Mouse (Mus musculus) c-Kit-negative CD71-positive TER-119-positive erythroid progenitor cells, embryonic 14.5 days (primary cell): ENCODE results near the gene Emc10.

Experiments
- DNase-seq: peaks from one replicate; pipeline ENCODE4 v3.0.0-alpha.2; 2013; ENCODE audit warnings: low read depth, low spot score

The Emc10 gene

GRCm38 (mm10) chr7:44463556-44464225 lies 32.6 kb downstream of the Emc10 start:
- no peak for DNase-seq

GRCm38 (mm10) chr7:44463056-44463425 lies 33.3 kb downstream of the Emc10 start:
- no peak for DNase-seq

DNA sequence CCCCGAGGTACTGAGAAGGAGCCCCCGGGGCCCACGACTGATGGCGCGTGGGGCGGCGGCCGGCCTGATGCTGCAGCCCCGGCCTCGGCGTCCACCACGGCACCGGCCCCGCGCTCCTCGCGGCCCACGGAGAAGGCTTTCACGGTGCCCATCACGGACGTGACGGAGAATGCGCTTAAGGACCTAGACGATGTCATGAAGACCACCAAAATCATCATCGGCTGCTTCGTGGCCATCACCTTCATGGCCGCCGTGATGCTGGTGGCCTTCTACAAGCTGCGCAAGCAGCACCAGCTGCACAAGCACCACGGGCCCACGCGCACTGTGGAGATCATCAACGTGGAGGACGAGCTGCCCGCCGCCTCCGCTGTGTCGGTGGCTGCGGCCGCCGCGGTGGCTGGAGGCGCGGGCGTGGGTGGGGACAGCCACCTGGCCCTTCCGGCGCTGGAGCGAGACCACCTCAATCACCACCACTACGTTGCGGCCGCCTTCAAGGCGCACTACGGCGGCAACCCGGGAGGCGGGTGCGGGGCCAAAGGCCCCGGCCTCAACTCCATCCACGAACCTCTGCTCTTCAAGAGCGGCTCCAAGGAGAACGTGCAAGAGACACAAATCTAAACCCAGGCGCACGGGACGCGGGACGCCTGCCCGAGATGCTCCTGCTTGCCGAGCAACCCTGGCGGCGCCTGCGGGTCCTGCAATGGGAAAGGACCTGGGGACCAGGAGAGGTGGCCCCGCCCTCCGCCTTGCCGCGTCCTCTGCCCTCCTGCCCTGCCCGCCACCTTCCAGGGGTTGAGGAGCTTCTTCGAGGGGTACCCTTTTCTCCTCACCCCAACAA lies 33.9 kb downstream of the Emc10 start:
- no peak for DNase-seq

GRCm38 (mm10) chr7:44461503-44462217 lies 34.7 kb downstream of the Emc10 start:
- no peak for DNase-seq

DNA sequence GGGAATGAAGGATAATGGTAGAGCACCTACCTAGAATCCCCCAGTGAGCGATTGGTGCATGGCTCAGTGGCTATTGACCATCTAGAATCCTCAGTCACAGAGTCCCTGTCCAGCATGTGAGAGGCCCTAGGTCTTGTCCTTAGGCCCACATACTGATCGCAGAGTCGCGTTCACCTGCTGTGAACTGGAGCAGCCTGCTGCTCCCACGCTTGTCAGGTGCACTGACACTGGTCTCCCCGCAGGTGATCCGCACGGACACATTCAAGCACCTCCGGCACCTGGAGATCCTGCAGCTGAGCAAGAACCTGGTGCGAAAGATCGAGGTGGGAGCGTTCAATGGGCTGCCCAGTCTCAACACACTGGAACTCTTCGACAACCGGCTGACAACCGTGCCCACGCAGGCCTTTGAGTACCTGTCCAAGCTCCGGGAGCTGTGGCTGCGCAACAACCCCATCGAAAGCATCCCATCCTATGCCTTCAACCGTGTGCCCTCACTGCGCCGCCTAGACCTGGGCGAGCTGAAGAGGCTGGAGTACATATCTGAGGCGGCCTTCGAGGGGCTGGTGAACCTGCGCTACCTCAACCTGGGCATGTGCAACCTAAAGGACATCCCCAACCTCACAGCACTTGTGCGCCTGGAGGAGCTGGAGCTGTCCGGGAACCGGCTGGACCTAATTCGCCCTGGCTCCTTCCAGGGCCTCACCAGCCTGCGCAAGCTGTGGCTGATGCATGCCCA lies 35.4 kb downstream of the Emc10 start:
- DNase-seq: no peak

DNA sequence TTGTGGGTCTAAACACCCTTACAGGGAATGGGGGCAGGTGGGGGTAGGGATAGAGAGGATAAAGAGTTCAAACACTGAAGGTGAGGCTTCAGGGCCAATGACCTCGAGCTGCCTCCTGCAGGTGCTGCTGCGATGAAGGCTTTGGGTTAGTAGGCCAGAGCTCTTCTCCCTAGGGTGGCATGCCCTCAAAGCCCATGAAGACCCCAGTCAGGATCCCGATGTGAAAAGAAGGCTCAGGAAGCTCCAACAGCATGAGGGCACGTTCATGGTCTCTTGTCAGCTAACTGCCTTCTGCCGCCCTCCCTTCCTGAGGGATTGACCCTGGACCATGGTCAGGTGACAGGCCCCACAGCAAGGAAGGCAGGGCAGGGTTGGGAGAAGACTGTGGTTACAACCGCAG lies 36.3 kb downstream of the Emc10 start:
- DNase-seq: no peak

DNA sequence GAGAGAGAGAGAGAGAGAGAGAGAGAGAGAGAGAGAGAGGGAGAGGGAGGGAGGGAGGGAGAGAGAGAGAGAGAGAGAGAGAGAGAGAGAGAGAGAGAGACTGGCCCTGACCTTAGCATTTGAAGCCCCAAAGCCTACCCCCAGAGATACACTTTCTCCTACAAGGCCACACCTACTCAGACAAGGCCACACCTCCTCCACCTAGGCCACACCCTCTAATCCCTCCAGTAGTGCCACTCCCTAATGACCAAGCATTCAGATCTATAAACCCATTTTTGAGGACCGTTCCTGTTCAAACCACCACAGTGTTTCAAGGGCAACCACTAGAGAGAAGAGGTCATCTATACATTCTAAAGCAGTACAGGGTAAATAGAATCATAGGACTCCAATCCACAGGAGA lies 40.0 kb downstream of the Emc10 start:
- no peak for DNase-seq

DNA sequence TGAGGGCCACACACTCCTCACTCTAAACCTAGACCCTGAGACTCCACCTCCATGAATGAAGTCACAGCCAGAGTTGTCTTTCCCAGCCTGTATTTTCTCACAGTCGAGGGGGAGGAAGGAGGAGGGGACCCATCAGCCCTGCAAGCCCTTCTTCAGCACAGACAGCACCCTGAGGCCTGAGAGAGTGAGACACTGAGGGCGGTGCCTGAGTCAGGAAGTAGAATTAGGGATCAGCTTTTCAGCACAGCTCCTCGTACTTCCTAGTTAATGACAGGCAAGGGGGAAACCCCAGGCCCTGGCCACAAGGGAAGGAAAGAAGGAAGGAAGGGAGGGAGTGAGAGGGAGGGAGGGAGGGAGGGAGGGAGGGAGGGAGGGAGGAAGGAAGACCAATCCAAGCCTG lies 43.1 kb downstream of the Emc10 start:
- DNase-seq: no peak

- DNase-seq: no peak
These were observed 50.1 kb downstream of the Emc10 start for GRCm38 (mm10) chr7:44446070-44446855.

- no peak for DNase-seq
These were observed 50.8 kb downstream of the Emc10 start for GRCm38 (mm10) chr7:44445528-44445923.

GRCm38 (mm10) chr7:44444886-44445527 lies 51.3 kb downstream of the Emc10 start:
- no peak for DNase-seq

- no peak for DNase-seq
These were observed 52.8 kb downstream of the Emc10 start for GRCm38 (mm10) chr7:44443268-44444173.

- no peak for DNase-seq
These were observed 53.9 kb downstream of the Emc10 start for GRCm38 (mm10) chr7:44442407-44442821.

GRCm38 (mm10) chr7:44441648-44442109 lies 54.6 kb downstream of the Emc10 start:
- DNase-seq: no peak

GRCm38 (mm10) chr7:44441180-44441579 lies 55.1 kb downstream of the Emc10 start:
- no peak for DNase-seq

- DNase-seq: no peak
These were observed 55.9 kb downstream of the Emc10 start for GRCm38 (mm10) chr7:44440479-44440878.
